Mouse (Mus musculus): Measurements from ENCODE around the gene Foxl1.

DNA sequence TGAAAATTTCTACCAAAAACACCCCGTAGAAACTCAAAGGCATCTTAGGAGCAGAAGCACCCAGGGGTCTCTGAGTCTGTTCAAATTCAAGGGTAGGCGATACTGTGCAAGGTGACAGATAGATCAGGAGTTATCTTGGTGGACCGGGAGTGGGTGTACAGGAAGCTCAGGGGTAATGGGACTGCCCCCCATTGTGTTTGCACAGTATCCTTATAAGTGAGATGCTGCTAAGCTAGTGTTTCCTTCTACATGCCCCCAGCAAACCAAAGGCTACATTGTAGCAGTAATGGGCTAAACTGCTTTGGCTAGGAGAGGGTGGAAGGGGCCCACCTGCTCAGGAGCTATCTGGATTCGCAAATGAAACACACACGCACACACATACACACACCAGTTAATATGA lies 33.7 kb downstream of the Foxl1 start:
- TF ChIP-seq POLR2A (IDR thresholded peaks at IDR 0.05; ENCODE audit: low read depth, low read length) (no peak), CTCF (IDR thresholded peaks at IDR 0.05; ENCODE audit: borderline replicate concordance, insufficient read depth, low read length) (no peak)
